In genomic region chr15:102399229-102400221, GRCm38 (mm10) we compare ENCODE assay signal across 7 mouse cellular contexts. TPM values are rescaled to one million over a fixed set of nuclear protein-coding genes. Genes with fewer than 3 reads are reported as not detected.
DNase-seq lines count a peak whose midpoint lies in the region; ATAC-seq and TF ChIP-seq lines count a peak whose summit lies in the region.

No protein-coding gene starts in this region.

- 5% methylated on average over 34 of the region's 34 CpGs for WGBS in embryonic facial prominence, embryonic 12.5 days
- 1% methylated on average over 34 of the region's 34 CpGs for WGBS in heart, adult 2 months
- 2% methylated on average over 34 of the region's 34 CpGs for WGBS in kidney, adult 2 months
- 3% methylated on average over 34 of the region's 34 CpGs for WGBS in limb, embryonic 15.5 days
- WGBS in midbrain, embryonic 16.5 days: 5% methylated on average over 34 of the region's 34 CpGs

- DNase-seq in adrenal gland, adult 8-10 months: peak; percentile 94
- peak; percentile 93 to 97 for DNase-seq in heart, adult 2 months
- peak; percentile 98 for DNase-seq in kidney, adult 2 months
- DNase-seq in spleen, postnatal 10 days (ENCODE audit: low spot score in 2 of 2): peak; percentile 77 to 84

- H3K9me3 ChIP-seq in embryonic facial prominence, embryonic 12.5 days: no peaks in the 10 kb centered on the region
- no peaks in the 10 kb centered on the region for H3K9me3 ChIP-seq in limb, embryonic 15.5 days
- no peaks in the 10 kb centered on the region for H3K9me3 ChIP-seq in midbrain, embryonic 16.5 days (replicated peaks; ENCODE audit: control insufficient read depth, low read length, poor library complexity, severe bottlenecking)

- peak overlapping the region; percentile 71 for H3K4me2 ChIP-seq in embryonic facial prominence, embryonic 12.5 days (replicated peaks)
- H3K4me2 ChIP-seq in limb, embryonic 15.5 days: peak overlapping the region; percentile 66
- peak overlapping the region; percentile 58 for H3K4me2 ChIP-seq in midbrain, embryonic 16.5 days (ENCODE audit: low read length)

- ATAC-seq in embryonic facial prominence, embryonic 12.5 days (ENCODE audit: insufficient number of reproducible peaks, insufficient read depth, low FRiP score, low TSS enrichment): no peak
- peak; percentile 83 for ATAC-seq in limb, embryonic 15.5 days (ENCODE audit: insufficient number of reproducible peaks, low FRiP score, low TSS enrichment, low read depth)
- no peak for ATAC-seq in midbrain, embryonic 16.5 days

- TF ChIP-seq POLR2A in heart, adult 2 months (IDR thresholded peaks at IDR 0.05; ENCODE audit: insufficient read depth, low read depth, low read length): peak; percentile 95
- TF ChIP-seq POLR2A in kidney, adult 2 months (IDR thresholded peaks at IDR 0.05; ENCODE audit: low read depth, low read length): peak; percentile 74

- peak overlapping the region; percentile 55 for H3K9ac ChIP-seq in embryonic facial prominence, embryonic 12.5 days
- peak overlapping the region; percentile 33 for H3K9ac ChIP-seq in heart, adult 2 months (ENCODE audit: low read depth, low read length)
- peak overlapping the region; percentile 26 for H3K9ac ChIP-seq in limb, embryonic 15.5 days
- H3K9ac ChIP-seq in midbrain, embryonic 16.5 days (ENCODE audit: low read depth, low read length): peak overlapping the region; percentile 47

- peak; percentile 84; the same call in 1 of the 2 replicates for TF ChIP-seq EP300 in heart, adult 2 months (IDR thresholded peaks at IDR 0.05; ENCODE audit: insufficient read depth, low read depth, low read length)

- H3K79me2 ChIP-seq in heart, adult 2 months (replicated peaks; ENCODE audit: control insufficient read depth, insufficient read depth, low read length): no peaks in the 10 kb centered on the region

- peak overlapping the region; percentile 76 for H3K27ac ChIP-seq in embryonic facial prominence, embryonic 12.5 days
- peak overlapping the region; percentile 99 for H3K27ac ChIP-seq in heart, adult 2 months
- peak overlapping the region; percentile 96 for H3K27ac ChIP-seq in kidney, adult 2 months (ENCODE audit: insufficient read depth, low read depth, low read length)
- H3K27ac ChIP-seq in limb, embryonic 15.5 days: peak overlapping the region; percentile 94
- 0 out of 2 replicates have a peak overlapping the region, but pooled peaks have one; percentile 19 for H3K27ac ChIP-seq in midbrain, embryonic 16.5 days (ENCODE audit: low read length)

- no peak for TF ChIP-seq CTCF in heart, adult 2 months (IDR thresholded peaks at IDR 0.05)
- no peak for TF ChIP-seq CTCF in kidney, adult 2 months (conservative IDR thresholded peaks at IDR 0.05; ENCODE audit: insufficient read depth, insufficient read length, low read depth, low read length)

- H3K4me1 ChIP-seq in embryonic facial prominence, embryonic 12.5 days: peaks cover 15% of the 10 kb centered on the region
- H3K4me1 ChIP-seq in heart, adult 2 months (ENCODE audit: control insufficient read depth, insufficient read depth, low read length): peaks cover 11% of the 10 kb centered on the region
- peaks cover 10% of the 10 kb centered on the region for H3K4me1 ChIP-seq in kidney, adult 2 months (ENCODE audit: control insufficient read depth, insufficient read depth, low read length)
- peaks cover 29% of the 10 kb centered on the region for H3K4me1 ChIP-seq in limb, embryonic 15.5 days
- H3K4me1 ChIP-seq in midbrain, embryonic 16.5 days (ENCODE audit: control insufficient read depth, insufficient read depth, low read length): peaks cover 2% of the 10 kb centered on the region; the same call in 1 of the 2 replicates

- intact Hi-C loops in heart, adult 2 months (cut with DNase I): loop anchor here (10.0 kb wide), 1 partner anchor 295 kb away; the partner anchor contains the start of gene Tns2

- H3K36me3 ChIP-seq in embryonic facial prominence, embryonic 12.5 days: no peaks in the 10 kb centered on the region
- H3K36me3 ChIP-seq in heart, adult 2 months (ENCODE audit: control insufficient read depth, insufficient read depth, low read length): peaks cover 7% of the 10 kb centered on the region; the same call in 1 of the 2 replicates
- no peaks in the 10 kb centered on the region for H3K36me3 ChIP-seq in kidney, adult 2 months (ENCODE audit: control insufficient read depth, insufficient read depth, low read length)
- no peaks in the 10 kb centered on the region for H3K36me3 ChIP-seq in limb, embryonic 15.5 days
- no peaks in the 10 kb centered on the region for H3K36me3 ChIP-seq in midbrain, embryonic 16.5 days (ENCODE audit: control insufficient read depth, insufficient read depth, low read length)

- no peaks in the 10 kb centered on the region for H3K27me3 ChIP-seq in embryonic facial prominence, embryonic 12.5 days
- H3K27me3 ChIP-seq in heart, adult 2 months (ENCODE audit: control insufficient read depth, insufficient read depth, low read length): no peaks in the 10 kb centered on the region
- no peaks in the 10 kb centered on the region for H3K27me3 ChIP-seq in kidney, adult 2 months (replicated peaks; ENCODE audit: control insufficient read depth, insufficient read depth, low read length)
- no peaks in the 10 kb centered on the region for H3K27me3 ChIP-seq in limb, embryonic 15.5 days
- H3K27me3 ChIP-seq in midbrain, embryonic 16.5 days (ENCODE audit: control insufficient read depth, insufficient read depth, low read depth, low read length): no peaks in the 10 kb centered on the region

- H3K4me3 ChIP-seq in embryonic facial prominence, embryonic 12.5 days: peak overlapping the region; percentile 41
- H3K4me3 ChIP-seq in heart, adult 2 months: peak overlapping the region; percentile 57
- H3K4me3 ChIP-seq in kidney, adult 2 months (ENCODE audit: insufficient read depth, low read depth, low read length): peak overlapping the region; percentile 53
- peak overlapping the region; percentile 48 for H3K4me3 ChIP-seq in limb, embryonic 15.5 days
- peak overlapping the region; percentile 22 for H3K4me3 ChIP-seq in midbrain, embryonic 16.5 days (ENCODE audit: low read depth, low read length)

RNA-seq across cellular contexts. Expression of gene Sp1, which starts 6.4 kb away (rescaled TPM):
- total RNA-seq in adrenal gland, adult 8-10 months (2022): 10 to 100 TPM; 75.8 to 97.0 (median 91.9) TPM
- polyA plus RNA-seq in embryonic facial prominence, embryonic 12.5 days (2016; fragmentation: Nextera tagmentation; extraction: Ambion mirVana): 12.0 TPM in 2 replicates
- total RNA-seq in heart, adult 2 months (2021): 10 to 100 TPM; 36.5 to 41.5 TPM
- polyA plus RNA-seq in heart, adult 2 months (2012; rRNA removed): 9.6 and 17.3 TPM in 2 replicates
- 15.7 and 17.6 TPM in 2 replicates for polyA plus RNA-seq in kidney, adult 2 months (2012; rRNA removed)
- 9.3 and 11.1 TPM in 2 replicates for polyA plus RNA-seq in limb, embryonic 15.5 days (2015; fragmentation: Nextera tagmentation; extraction: Ambion mirVana)
- polyA plus RNA-seq in midbrain, embryonic 16.5 days (2015; fragmentation: Nextera tagmentation; extraction: Ambion mirVana): 3.1 and 3.5 TPM in 2 replicates

RNA-seq across cellular contexts. Expression of gene Sp7, which starts 32.5 kb away (rescaled TPM):
- under 1 TPM; 0.17 to 0.48 (median 0.33) TPM for total RNA-seq in adrenal gland, adult 8-10 months (2022)
- polyA plus RNA-seq in embryonic facial prominence, embryonic 12.5 days (2016; fragmentation: Nextera tagmentation; extraction: Ambion mirVana): 8.5 and 9.4 TPM in 2 replicates
- not detected for total RNA-seq in heart, adult 2 months (2021)
- polyA plus RNA-seq in heart, adult 2 months (2012; rRNA removed): 0.06 TPM in 1 of 2 replicates, not detected in the other
- 0.05 and 0.06 TPM in 2 replicates for polyA plus RNA-seq in kidney, adult 2 months (2012; rRNA removed)
- polyA plus RNA-seq in limb, embryonic 15.5 days (2015; fragmentation: Nextera tagmentation; extraction: Ambion mirVana): 12.6 and 18.1 TPM in 2 replicates
- polyA plus RNA-seq in midbrain, embryonic 16.5 days (2015; fragmentation: Nextera tagmentation; extraction: Ambion mirVana): 0.40 and 0.55 TPM in 2 replicates

RNA-seq across cellular contexts. Expression of gene Amhr2, which starts 45.6 kb away (rescaled TPM):
- total RNA-seq in adrenal gland, adult 8-10 months (2022): 1 to 10 TPM; 1.1 to 1.9 (median 1.6) TPM
- polyA plus RNA-seq in embryonic facial prominence, embryonic 12.5 days (2016; fragmentation: Nextera tagmentation; extraction: Ambion mirVana): 0.13 and 0.60 TPM in 2 replicates
- under 1 TPM; 0.36 to 0.60 TPM for total RNA-seq in heart, adult 2 months (2021)
- 0.31 and 0.44 TPM in 2 replicates for polyA plus RNA-seq in heart, adult 2 months (2012; rRNA removed)
- 0.67 and 1.4 TPM in 2 replicates for polyA plus RNA-seq in kidney, adult 2 months (2012; rRNA removed)
- polyA plus RNA-seq in limb, embryonic 15.5 days (2015; fragmentation: Nextera tagmentation; extraction: Ambion mirVana): 1.0 and 2.6 TPM in 2 replicates
- polyA plus RNA-seq in midbrain, embryonic 16.5 days (2015; fragmentation: Nextera tagmentation; extraction: Ambion mirVana): 0.15 and 0.26 TPM in 2 replicates

RNA-seq across cellular contexts. Expression of gene Aaas, which starts 49.0 kb away (rescaled TPM):
- total RNA-seq in adrenal gland, adult 8-10 months (2022): 10 to 100 TPM; 15.6 to 31.6 (median 21.4) TPM
- 78.4 and 89.3 TPM in 2 replicates for polyA plus RNA-seq in embryonic facial prominence, embryonic 12.5 days (2016; fragmentation: Nextera tagmentation; extraction: Ambion mirVana)
- 10 to 100 TPM; 10.8 to 13.2 TPM for total RNA-seq in heart, adult 2 months (2021)
- 22.1 and 26.2 TPM in 2 replicates for polyA plus RNA-seq in heart, adult 2 months (2012; rRNA removed)
- polyA plus RNA-seq in kidney, adult 2 months (2012; rRNA removed): 31.1 and 38.1 TPM in 2 replicates
- polyA plus RNA-seq in limb, embryonic 15.5 days (2015; fragmentation: Nextera tagmentation; extraction: Ambion mirVana): 61.3 and 62.0 TPM in 2 replicates
- 30.2 and 31.1 TPM in 2 replicates for polyA plus RNA-seq in midbrain, embryonic 16.5 days (2015; fragmentation: Nextera tagmentation; extraction: Ambion mirVana)

RNA-seq across cellular contexts. Expression of gene Prr13, which starts 59.3 kb away (rescaled TPM):
- 100 to 1,000 TPM in 2 of 4 experiments, 10 to 100 TPM in 2; 71.8 to 170 (median 96.4) TPM for total RNA-seq in adrenal gland, adult 8-10 months (2022)
- polyA plus RNA-seq in embryonic facial prominence, embryonic 12.5 days (2016; fragmentation: Nextera tagmentation; extraction: Ambion mirVana): 59.0 and 59.8 TPM in 2 replicates
- 10 to 100 TPM; 22.8 to 23.2 TPM for total RNA-seq in heart, adult 2 months (2021)
- polyA plus RNA-seq in heart, adult 2 months (2012; rRNA removed): 75.5 and 78.4 TPM in 2 replicates
- 181 and 204 TPM in 2 replicates for polyA plus RNA-seq in kidney, adult 2 months (2012; rRNA removed)
- 72.0 and 78.8 TPM in 2 replicates for polyA plus RNA-seq in limb, embryonic 15.5 days (2015; fragmentation: Nextera tagmentation; extraction: Ambion mirVana)
- polyA plus RNA-seq in midbrain, embryonic 16.5 days (2015; fragmentation: Nextera tagmentation; extraction: Ambion mirVana): 106 and 109 TPM in 2 replicates

Comparison
In these comparisons a context has a peak if more than half of its experiments do, and no peak if none do; other contexts are left out.
1. H3K27ac ChIP-seq: peak in every context shown above with its lines; median percentile 99 in heart, adult 2 months; 96 in kidney, adult 2 months; 94 in limb, embryonic 15.5 days; 76 in embryonic facial prominence, embryonic 12.5 days; 19 in midbrain, embryonic 16.5 days.